Mouse (Mus musculus) erythroblast, adult 5-6 weeks (primary cell): ENCODE results near the gene Rpf1. TPM values are rescaled to one million over a fixed set of nuclear protein-coding genes. Genes with fewer than 3 reads are reported as not detected.

Experiments
- ATAC-seq: replicated peaks from 2 replicates; pipeline ENCODE4 v1.8.0; 2016; ENCODE audit warnings: moderate number of reproducible peaks, mild to moderate bottlenecking, moderate TSS enrichment, inconsistent platforms; ENCODE audit not compliant: poor library complexity, low FRiP score, severe bottlenecking
- total RNA-seq, 2 experiments: library from RNA; stranded (forward) in 1 of 2; stranded (reverse) in 1 of 2; fragments of 150-400 nt in 1 of 2; fragments of 200-764, 138-1000 nt in 1 of 2; gene quantifications; 2 replicates each; pipeline versions ENCODE4 v1.2.3 to v1.2.4; 2015 to 2017; ENCODE audit warnings: low replicate concordance in 2 of 2

Rpf1 gene
- total RNA-seq, 2 experiments from 2014 or later, result 18.4 to 47.1 TPM

GRCm38 (mm10) chr3:146501601-146502123, 19.6 kb downstream of the Rpf1 start:
- no peak for ATAC-seq

GRCm38 (mm10) chr3:146500810-146501201, 20.4 kb downstream of the Rpf1 start:
- ATAC-seq, result peak; percentile 49

- peak; percentile 38 for ATAC-seq
Measured at GRCm38 (mm10) chr3:146500003-146500809, 21.0 kb downstream of the Rpf1 start.

GRCm38 (mm10) chr3:146499431-146500002, 21.7 kb downstream of the Rpf1 start, which contains the start of the genes Spata1 and Gng5:
Gene Spata1 (minus strand): TSS chr3:146499753.
Gene Gng5 (plus strand): TSS chr3:146499807.
- peak; percentile 88 for ATAC-seq

- ATAC-seq, result peak; percentile 34; the same call in 1 of the 2 replicates
Measured at GRCm38 (mm10) chr3:146498989-146499388, 22.2 kb downstream of the Rpf1 start.

GRCm38 (mm10) chr3:146494941-146495340, 26.3 kb downstream of the Rpf1 start:
- ATAC-seq, result no peak

GRCm38 (mm10) chr3:146486464-146486863, 34.8 kb downstream of the Rpf1 start:
- ATAC-seq, result peak; percentile 60; the same call in 1 of the 2 replicates

GRCm38 (mm10) chr3:146482044-146482443, 39.2 kb downstream of the Rpf1 start:
- no peak for ATAC-seq

- ATAC-seq, result no peak
Measured at GRCm38 (mm10) chr3:146474428-146474827, 46.8 kb downstream of the Rpf1 start.

- ATAC-seq, result no peak
Measured at GRCm38 (mm10) chr3:146473741-146474140, 47.5 kb downstream of the Rpf1 start.

GRCm38 (mm10) chr3:146472657-146473056, 48.6 kb downstream of the Rpf1 start:
- no peak for ATAC-seq

GRCm38 (mm10) chr3:146469226-146469625, 52.0 kb downstream of the Rpf1 start:
- no peak for ATAC-seq

- no peak for ATAC-seq
Measured at GRCm38 (mm10) chr3:146462939-146463338, 58.3 kb downstream of the Rpf1 start.

Other genes with a start within 250 kb of the Rpf1 start
- 13.2 and 15.0 TPM in 2 replicates for gene Ssx2ip, start 116.8 kb downstream of the Rpf1 start, total RNA-seq (2015; ENCODE audit: low replicate concordance)
- gene Ssx2ip, start 116.8 kb downstream of the Rpf1 start, total RNA-seq (2017; ENCODE audit: low replicate concordance), result 25.0 and 37.5 TPM in 2 replicates
- 6.5 and 9.6 TPM in 2 replicates for gene Ctbs, start 71.6 kb downstream of the Rpf1 start, total RNA-seq (2015; ENCODE audit: low replicate concordance)
- 2.9 and 4.6 TPM in 2 replicates for gene Ctbs, start 71.6 kb downstream of the Rpf1 start, total RNA-seq (2017; ENCODE audit: low replicate concordance)
- 1.3 and 14.4 TPM in 2 replicates for gene Spata1, start 21.7 kb downstream of the Rpf1 start, total RNA-seq (2015; ENCODE audit: low replicate concordance)
- 0.26 and 2.2 TPM in 2 replicates for gene Spata1, start 21.7 kb downstream of the Rpf1 start, total RNA-seq (2017; ENCODE audit: low replicate concordance)
- 98.0 and 101 TPM in 2 replicates for gene Gng5, start 21.6 kb downstream of the Rpf1 start, total RNA-seq (2015; ENCODE audit: low replicate concordance)
- gene Gng5, start 21.6 kb downstream of the Rpf1 start, total RNA-seq (2017; ENCODE audit: low replicate concordance), result 56.7 and 69.8 TPM in 2 replicates
- gene Uox, start 49.0 kb upstream of the Rpf1 start, total RNA-seq (2015; ENCODE audit: low replicate concordance), result not detected in 2 replicates
- gene Uox, start 49.0 kb upstream of the Rpf1 start, total RNA-seq (2017; ENCODE audit: low replicate concordance), result 0.14 TPM in 1 of 2 replicates, not detected in the other
- not detected in 2 replicates for gene Dnase2b, start 94.2 kb upstream of the Rpf1 start, total RNA-seq (2015; ENCODE audit: low replicate concordance)
- gene Dnase2b, start 94.2 kb upstream of the Rpf1 start, total RNA-seq (2017; ENCODE audit: low replicate concordance), result not detected in 2 replicates
- gene 4930503B20Rik, start 129.9 kb upstream of the Rpf1 start, total RNA-seq (2015; ENCODE audit: low replicate concordance), result not detected in 2 replicates
- gene 4930503B20Rik, start 129.9 kb upstream of the Rpf1 start, total RNA-seq (2017; ENCODE audit: low replicate concordance), result not detected in 2 replicates
- not detected in 2 replicates for gene Samd13, start 164.2 kb upstream of the Rpf1 start, total RNA-seq (2015; ENCODE audit: low replicate concordance)
- 0.60 and 0.84 TPM in 2 replicates for gene Samd13, start 164.2 kb upstream of the Rpf1 start, total RNA-seq (2017; ENCODE audit: low replicate concordance)